Mouse (Mus musculus): Measurements from ENCODE around the gene Serpinb1b.
"Not testable (repeated sequence)": the region's sequence is repeated elsewhere in the genome, so short reads cannot be mapped to it uniquely, and the experiment has no call there.

Gene Serpinb1b

DNA sequence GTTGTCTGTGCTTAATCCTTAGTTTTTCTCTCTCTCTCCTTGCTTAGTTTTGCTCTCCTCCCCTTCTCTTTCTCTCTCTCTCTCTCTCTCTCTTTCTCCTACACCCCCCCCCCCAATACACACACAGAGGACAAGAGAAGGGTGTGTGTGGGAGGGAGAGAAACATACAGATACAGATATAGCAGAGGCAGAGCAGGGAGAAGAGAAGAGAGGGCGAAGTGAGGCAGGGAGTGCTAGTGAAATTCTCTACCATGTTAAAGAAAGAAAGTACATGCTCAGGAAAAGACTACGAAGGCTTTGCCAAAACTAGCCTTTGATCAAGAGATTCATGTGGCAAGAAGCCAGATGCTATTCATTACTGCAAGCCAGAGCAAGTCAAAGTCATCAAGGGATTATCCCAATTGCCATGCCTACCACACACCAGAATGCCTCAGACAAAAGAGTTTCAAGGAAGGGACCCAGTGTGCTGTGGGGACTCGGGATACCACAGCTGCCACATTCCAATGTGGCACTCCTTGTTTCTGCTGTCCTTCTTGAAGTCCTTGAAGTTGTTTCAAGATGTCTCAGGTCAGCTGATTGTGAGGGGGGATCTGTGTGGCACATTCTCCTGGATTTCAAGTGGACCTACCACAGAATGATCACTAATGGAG lies at the start of gene Serpinb1b:
Gene Serpinb1b, plus strand, starts transcription at position 520 of the 650 bp plus-strand sequence.
- no peak for DNase-seq (ENCODE audit: extremely low read depth, insufficient read length, low spot score)

DNA sequence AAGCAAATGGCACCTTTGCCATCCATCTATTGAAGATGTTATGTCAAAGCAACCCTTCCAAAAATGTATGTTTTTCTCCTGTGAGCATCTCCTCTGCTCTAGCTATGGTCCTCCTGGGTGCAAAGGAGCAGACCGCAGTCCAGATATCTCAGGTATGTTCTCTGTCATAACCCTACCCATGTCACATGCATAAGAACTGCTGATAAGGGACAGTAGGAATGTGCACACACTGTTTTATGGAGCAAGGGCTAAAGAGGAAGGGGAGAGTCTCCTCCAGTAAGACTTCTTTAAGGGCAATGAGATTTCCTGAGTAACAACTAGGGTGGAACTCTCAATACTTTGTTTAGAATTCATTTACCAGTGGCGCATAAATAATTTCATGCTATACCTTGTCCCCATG lies 48.9 kb upstream of the Serpinb1b start:
- DNase-seq (ENCODE audit: extremely low read depth, insufficient read length, low spot score), result not testable (repeated sequence)

DNA sequence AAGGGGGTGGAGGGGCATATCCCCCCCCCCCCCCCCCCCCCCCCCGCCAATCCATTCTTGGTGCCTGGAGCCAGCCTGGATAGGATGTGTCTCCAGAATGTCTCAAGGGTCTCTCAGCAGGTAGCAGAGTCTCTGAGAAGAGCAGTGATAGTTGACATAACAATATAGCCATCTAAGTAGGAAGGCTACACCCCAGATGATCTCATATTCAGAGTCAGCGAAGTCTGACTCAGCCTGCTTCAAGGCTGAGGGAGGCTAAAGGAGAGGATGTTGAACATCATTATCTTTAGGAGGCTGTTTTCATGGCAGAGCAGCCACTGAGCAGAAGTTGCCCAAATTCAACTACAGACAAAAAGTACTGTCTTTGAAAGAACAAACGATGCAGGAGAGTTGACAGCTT lies 48.1 kb upstream of the Serpinb1b start:
- DNase-seq (ENCODE audit: extremely low read depth, insufficient read length, low spot score), result no peak

DNA sequence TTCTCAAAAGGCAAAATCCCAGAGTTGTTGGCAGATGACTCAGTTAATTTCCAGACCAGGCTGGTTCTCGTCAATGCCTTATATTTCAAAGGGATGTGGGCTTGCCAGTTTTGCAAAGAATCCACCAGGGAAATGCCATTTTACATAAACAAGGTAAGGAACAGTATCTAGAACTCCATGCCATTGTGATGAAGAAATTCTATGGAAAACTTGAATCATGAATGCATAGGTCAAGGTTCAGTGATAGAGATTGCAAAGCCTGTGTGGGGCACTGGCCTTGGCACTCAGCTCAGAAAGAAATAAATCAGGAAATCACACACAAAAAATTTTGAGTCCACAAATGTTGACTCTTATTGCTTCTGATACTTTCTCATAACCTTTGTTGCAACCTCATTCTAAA lies 42.9 kb upstream of the Serpinb1b start:
- DNase-seq (ENCODE audit: extremely low read depth, insufficient read length, low spot score), result no peak

DNA sequence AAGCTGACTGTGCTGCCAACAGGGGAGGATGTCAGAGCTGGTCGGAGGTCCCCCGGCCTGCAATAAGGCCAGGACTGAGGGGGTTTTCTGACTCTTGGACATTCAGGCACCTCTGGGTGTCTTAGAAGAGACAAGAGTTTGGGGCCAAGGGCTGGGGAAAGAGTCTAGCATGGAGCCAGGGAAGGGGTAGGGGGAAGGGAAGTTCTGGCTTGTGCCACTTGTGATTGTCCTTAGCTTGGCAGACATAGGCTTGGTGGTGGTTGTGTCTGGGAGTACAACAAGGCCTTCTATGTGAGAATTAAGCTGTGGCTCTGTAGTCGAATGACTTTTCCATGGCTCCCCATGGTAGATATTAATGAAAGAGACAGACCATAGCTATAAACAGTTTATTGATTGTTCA lies 34.8 kb upstream of the Serpinb1b start:
- no peak for DNase-seq (ENCODE audit: extremely low read depth, insufficient read length, low spot score)

DNA sequence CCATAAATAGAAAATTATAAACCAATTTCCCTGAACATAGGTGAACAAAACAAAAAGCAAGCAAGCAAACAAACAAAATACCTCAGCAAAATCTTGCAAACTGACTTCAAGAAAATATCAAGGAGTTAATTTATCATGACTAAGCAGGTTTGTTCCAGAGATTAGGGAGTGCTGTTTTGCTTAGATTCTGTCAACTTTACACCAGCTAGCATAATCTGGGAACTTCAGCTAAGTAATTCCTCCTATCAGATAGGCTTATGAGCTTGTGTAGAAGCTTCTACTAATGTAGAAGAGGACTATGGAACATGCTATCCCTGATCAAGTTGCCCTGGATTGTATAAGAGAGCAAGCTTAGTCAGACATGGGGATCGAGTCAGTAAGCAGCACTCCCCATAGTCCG lies 31.1 kb upstream of the Serpinb1b start:
- DNase-seq (ENCODE audit: extremely low read depth, insufficient read length, low spot score), result no peak

DNA sequence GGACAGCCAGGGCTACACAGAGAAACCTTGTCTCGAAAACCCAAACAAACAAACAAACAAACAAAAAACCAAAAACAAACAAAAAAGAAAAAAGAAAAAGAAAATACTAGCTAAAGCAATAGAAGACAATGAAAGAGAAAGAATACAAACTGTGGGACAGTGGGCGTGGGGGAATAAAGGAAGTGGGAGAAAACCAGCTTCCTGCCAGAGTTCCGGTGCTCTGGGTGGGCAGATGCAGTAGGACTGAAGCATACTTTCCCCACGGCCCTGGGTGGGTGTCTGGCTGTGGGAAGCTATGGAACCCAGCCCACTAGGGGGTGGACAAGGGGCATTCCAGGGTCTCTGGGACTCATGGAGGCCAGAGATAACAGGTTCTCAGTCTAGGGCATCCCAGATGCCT lies 30.2 kb upstream of the Serpinb1b start:
- DNase-seq (ENCODE audit: extremely low read depth, insufficient read length, low spot score), result no peak

DNA sequence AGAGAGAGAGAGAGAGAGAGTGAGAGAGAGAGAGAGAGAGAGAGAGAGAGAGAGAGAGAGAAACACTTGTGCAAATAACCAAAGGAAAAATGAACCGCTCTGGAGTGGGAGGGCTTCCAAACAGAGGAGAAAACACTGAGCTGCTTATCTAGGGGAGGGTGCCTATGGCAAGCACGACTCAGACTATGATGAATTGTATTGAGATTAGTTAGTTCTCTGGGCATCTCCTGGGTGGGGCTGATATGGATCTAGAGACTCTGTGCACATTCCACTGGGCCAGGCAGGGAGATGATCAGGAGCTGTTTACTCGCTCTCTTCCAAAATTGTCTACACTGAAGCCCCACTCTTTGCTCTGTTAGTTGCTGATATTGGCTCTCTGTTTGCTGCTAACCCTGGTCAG lies 26.7 kb upstream of the Serpinb1b start:
- no peak for DNase-seq (ENCODE audit: extremely low read depth, insufficient read length, low spot score)

DNA sequence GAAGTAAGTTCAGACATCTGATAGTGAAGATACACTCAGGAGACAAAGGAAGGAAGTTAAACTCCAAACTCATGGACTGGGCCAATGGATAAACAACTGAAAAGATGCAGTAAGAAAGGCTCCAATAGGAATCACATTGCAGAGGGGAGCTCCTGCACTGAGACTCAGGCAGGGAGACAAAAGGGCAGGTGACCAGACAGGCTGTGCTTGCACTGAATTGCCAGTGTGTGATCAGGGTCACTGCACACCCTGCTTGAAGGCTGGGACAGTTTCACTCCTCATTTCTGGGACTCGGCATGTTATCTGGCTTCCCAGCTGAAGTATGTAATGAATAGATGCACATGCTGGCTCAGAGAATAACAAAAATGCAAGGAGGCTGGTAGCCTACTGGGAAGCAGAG lies 15.3 kb upstream of the Serpinb1b start:
- DNase-seq (ENCODE audit: extremely low read depth, insufficient read length, low spot score), result no peak

DNA sequence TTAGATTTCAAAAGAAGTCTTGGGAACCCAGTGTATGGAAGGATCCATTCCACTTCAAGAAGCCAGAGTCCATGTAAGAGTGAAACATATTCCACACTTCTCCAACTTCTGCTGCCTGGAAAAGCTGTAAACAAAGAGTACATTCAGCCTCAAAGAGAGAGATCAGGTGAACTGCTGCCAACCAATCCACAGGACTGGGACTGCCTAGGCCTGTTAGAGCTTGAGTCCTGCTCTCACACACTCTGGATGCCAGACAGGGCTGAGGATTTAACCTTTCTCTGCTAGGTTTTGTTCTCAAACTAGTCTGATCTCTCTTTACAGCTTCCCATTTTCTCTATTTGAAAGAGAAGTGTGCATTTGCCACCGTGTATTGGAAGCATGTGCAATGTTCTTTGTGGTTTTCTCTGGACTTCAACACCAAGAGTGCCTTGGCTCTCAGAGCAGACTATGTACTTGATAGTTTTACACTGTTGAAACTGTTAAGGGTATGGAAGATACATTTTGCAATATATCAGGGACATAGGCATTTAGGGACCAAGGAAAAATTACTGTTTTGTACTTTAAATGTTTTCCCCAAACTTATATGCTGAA lies 10.9 kb upstream of the Serpinb1b start:
- no peak for DNase-seq (ENCODE audit: extremely low read depth, insufficient read length, low spot score)

DNA sequence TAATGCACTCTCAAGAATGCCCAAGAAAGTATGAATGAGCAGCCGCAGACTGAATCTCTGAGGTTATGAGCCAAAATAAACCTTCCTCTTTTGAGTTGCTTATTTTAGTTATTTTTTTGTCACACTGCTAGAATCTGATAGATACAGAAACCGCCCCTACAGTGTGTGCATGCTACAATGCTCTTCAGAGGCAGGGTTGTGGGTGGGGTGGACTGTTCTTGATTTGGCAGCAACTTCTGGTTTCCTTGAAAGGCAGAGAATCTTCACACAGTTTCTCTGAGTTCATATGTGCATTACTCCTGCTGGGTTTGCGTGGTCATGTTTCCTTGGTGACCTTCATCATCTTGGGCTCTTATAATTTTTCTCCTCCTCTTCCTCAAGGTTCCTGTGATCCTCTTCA lies 10.2 kb upstream of the Serpinb1b start:
- no peak for DNase-seq (ENCODE audit: extremely low read depth, insufficient read length, low spot score)

DNA sequence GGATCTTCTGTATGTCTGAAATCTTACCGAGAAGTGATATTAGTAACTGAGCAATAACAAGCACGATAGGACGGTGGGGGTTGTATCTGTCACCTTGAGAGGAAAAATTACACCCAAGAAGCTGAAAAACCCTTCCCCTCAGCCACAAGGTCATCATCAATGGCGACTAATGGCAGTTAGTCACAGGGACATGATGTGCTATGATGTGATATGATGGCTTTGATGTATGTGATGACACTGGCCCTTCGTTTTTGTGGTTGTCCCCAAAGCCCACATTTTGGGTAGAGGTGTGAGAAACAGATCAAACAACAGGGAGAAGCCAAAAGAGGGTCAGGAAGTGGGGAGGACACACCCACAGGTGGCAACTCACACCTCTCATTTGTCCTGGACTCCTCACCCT lies 6.6 kb upstream of the Serpinb1b start:
- no peak for DNase-seq (ENCODE audit: extremely low read depth, insufficient read length, low spot score)

DNA sequence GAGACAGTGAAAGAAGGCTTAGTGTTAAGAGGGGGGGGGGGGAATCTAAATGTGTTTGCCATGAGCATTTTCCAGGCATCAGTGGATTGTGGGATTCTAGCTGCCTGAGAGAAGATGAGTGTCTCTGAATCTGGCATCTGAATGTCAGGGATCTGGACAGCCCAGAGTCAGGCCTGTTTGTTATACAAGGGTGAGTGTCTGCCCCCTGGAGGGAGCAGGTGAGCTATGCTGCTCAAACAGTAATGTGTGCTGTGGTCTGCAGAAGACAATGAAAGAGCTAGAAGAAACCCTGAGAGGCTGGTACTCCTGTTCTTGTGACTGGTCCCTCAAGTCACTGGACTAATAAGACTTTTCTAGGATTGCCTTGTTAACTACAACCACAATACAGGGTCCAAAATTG lies 4.3 kb upstream of the Serpinb1b start:
- DNase-seq (ENCODE audit: extremely low read depth, insufficient read length, low spot score), result no peak

DNA sequence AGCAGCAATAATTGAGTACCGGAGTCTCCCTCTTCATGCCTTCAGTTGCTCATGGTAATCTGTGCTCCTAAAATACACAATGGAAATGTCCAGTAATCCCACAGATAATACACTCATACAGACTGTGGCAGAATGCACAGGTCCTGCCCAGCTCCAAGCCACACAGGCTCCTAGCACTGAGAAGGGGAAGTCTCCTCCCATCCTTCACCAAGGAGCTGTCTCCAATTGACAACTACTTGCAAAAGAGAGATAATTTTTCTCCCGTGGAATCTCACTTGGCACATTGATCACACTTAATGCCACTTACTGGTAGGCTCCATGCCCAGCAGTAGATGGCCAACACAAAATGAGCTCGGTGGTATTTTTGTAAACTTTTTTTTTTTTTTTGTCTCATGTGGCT lies 2.1 kb upstream of the Serpinb1b start:
- DNase-seq (ENCODE audit: extremely low read depth, insufficient read length, low spot score), result no peak

DNA sequence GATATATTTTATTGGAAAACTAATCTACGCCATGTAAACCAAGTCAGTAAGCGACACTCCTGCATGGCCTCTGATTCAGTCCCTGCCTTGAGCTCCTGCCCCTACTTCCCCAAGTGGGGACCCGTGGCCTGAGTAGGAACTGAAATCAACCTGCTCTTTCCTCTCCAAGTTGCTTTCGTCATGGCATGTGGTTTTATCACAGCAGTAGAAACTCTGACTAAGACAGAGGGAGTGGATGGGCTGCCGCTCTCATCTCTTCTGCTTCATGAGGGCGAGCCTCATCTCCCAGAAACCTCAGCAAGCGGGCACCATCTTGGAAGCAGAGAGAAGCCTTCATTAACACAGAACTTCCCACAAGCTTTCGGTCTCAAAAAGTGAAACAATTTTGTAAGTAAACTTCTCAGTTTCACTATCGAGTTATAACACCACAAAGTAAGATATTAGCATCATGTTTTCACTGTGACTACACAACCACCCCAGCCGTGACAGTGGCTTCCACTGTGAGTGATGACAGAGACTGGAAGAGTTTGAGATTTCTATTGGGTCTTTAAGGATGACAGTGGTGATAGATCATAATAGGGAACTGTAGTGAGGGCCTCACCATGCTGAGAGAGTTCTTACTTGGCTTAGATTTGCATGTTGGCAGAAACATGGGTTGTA lies 1.2 kb upstream of the Serpinb1b start:
- DNase-seq (ENCODE audit: extremely low read depth, insufficient read length, low spot score), result no peak

DNA sequence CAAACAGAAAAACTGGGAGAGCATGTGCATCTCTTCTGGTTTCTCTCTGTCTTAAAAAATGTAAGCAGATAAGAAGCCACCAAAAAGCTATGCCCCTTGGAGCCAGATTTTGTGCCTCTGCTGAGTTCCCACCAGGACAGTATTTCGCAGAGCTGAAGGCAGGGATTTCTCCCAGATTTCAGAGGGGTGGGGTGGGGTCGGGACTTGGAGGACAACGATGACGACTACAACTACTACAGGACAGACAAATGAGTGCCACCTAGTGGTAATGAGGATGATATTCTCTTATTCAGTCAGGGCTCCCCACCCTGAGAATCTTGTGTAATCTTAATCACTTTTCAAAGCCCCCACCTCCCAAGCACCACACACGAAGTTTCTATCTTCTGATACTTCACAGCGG lies 1.0 kb downstream of the Serpinb1b start:
- peak; percentile 52 for DNase-seq (ENCODE audit: extremely low read depth, insufficient read length, low spot score)

DNA sequence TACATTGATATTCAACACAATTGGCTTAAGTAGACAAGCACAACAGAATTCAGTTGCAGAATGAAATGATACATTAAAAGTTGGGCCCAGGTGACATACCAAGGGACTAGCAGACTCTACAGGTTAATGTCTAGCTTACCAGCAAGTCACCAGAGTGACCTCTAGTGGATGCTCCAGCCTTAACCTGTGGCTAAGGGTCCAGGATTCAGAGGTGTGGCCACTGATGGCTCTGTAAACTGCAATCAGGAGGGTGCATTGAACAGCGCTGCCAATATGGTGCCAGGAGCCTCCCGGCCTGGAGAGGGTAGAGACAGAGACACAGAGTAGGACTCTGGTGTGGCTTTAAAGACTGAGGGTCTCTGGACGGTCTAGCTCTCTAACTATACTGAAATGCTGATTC lies 2.0 kb downstream of the Serpinb1b start:
- DNase-seq (ENCODE audit: extremely low read depth, insufficient read length, low spot score), result peak; percentile 21

DNA sequence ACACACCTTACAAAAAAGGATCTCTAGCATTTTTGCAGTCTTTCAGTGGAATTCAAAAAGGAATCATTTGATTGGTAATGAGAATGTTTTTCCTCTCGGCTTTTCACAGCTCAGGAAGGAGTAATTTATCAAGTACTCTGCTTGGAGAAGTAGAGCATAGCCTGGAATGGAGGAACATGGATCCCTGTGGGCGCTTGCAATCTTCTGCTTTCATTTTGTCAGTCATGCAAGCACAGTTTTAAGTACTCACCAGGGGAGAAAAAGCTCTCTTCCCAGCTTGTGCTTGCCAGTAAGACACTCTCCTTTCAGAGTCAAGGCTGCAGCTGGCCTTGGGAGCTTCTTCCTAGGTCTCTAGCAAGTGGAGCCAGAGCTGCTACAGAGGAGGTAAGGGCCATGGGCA lies 5.5 kb downstream of the Serpinb1b start:
- DNase-seq (ENCODE audit: extremely low read depth, insufficient read length, low spot score), result no peak

DNA sequence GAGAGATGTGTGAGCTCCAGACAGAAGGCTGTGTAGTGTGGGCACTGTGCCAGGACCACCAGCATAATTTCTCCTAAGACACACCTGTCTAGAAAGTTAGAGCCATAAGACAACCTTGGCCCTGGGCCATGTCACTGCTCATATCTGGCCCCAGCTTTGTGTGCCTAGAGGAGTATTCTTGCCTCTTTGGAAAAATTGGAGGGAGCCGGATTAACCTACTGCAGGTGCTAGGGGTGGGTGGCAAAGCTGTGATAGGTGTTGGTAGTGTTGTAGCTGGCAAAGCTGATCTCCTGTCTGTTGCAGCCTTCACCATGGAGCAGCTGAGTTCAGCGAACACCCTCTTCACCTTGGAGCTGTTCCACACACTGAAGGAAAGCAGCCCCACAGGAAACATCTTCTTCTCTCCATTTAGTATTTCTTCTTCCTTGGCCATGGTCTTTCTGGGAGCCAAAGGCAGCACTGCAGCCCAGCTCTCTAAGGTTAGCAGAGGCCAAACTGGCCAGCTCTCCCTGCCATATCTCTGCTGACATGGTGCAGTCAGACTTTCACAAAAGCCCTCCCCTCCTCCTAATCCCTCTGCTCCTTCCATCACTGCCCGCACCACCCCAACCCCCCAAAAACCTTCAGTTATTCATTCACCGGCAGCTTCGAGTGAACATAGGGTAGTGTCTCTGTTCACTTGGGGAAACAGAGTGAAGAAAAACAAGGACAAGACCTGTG lies 6.8 kb downstream of the Serpinb1b start:
- no peak for DNase-seq (ENCODE audit: extremely low read depth, insufficient read length, low spot score)

DNA sequence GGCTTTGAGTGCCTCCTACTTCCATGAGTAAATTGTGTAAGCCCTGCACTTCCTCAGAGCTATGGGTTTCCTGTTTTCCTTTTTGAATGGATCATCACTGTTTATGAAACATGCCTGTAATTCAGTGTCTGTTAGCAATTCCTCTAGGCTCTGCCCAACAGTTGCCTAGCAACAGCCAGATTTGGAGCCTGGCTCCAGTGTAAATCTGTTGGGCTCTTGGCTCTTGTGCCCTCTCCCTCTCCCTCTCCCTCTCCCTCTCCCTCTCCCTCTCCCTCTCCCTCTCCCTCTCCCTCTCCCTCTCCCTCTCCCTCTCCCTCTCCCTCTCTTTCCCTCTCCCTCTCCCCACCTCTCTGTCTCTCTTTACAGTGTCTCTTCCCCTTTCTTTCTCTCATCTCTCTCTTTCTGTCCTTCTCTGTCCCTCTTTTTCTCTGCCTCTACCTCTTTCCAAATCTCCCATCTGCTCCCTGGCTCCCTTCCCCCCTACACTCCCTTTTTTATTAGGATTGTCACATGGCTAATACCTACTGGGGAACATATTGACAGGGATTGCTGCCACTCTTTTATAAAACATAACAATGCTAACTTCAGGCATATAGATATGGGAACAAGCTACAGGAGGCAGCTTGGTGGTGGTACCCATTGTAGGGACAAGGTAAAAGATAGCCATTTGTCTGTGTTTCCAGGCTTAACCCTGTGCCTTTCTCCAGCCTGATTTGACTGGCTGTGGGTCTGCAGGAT lies 7.5 kb downstream of the Serpinb1b start:
- no peak for DNase-seq (ENCODE audit: extremely low read depth, insufficient read length, low spot score)

DNA sequence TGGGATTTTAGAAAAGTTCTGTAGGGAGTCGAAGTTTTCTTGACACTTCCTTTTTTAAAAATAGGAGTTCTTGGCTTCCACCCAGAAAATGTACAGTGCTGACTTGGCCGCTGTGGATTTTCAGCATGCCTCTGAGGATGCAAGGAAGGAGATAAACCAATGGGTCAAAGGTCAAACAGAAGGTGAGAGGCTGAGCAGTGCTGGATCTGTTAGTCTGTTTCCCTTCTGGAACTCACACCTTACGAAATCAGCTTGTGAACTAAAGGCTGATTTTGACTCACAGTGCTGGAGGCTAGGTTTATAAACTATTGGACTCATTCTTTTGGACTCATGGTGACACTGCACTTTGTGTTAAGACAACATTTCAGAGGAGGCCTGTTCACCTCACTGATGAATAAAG lies 11.2 kb downstream of the Serpinb1b start:
- DNase-seq (ENCODE audit: extremely low read depth, insufficient read length, low spot score), result peak; percentile 24

All from 3134 (cell line).